Mouse (Mus musculus) adrenal gland, postnatal 36 days (tissue): ENCODE results near the gene March7. TPM values are rescaled to one million over a fixed set of nuclear protein-coding genes. Genes with fewer than 3 reads are reported as not detected.

ENCODE experiments used
- DNase-seq, 2 experiments: peaks; one replicate each; pipeline ENCODE4 v3.0.0; 2021; ENCODE audit warnings: mixed read lengths in 1 of 2
- total RNA-seq, 2 experiments: library from RNA; stranded (reverse); gene quantifications; 2 replicates each; pipeline ENCODE4 v1.2.3; 2021

The March7 gene
- total RNA-seq, 2 experiments from 2014 or later, result 42.6 to 45.2 TPM

DNA sequence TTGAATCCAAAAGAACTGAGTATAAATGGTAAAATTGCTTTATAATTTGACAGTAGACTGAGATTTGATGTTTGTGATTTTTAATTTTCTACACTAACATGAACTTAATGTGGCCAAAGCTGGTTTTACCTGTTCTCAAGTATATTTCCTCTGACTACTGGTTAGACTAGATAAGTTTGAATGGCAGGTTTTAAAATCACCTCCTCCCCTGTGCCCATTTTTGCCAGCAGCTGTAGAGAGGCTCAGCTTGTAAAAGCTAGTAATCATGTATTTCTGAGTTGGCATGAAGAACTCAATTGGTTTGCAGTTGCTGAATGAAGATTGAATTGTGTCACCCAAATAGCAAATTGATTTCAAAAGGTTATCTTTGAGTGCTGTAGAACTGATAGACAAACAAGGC lies 2.8 kb downstream of the March7 start:
- DNase-seq, result no peak

DNA sequence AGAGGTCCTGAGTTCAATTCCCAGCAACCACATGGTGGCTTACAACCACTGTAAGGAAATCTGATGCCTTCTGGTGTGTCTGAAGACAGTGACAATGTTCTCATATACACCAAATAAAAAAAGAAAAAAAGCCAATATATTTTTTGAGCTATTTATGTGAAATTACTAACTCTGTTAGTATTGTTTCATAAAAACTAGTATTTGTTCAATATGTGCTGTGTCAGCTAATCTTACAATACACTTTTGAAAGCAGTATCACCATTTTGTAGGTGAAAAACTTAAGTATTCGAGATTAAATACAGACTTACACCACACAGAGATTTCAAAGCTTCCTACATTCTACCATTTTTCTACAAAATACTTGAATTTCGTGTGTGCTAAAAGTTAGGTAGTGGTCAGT lies 5.0 kb downstream of the March7 start:
- no peak for DNase-seq

DNA sequence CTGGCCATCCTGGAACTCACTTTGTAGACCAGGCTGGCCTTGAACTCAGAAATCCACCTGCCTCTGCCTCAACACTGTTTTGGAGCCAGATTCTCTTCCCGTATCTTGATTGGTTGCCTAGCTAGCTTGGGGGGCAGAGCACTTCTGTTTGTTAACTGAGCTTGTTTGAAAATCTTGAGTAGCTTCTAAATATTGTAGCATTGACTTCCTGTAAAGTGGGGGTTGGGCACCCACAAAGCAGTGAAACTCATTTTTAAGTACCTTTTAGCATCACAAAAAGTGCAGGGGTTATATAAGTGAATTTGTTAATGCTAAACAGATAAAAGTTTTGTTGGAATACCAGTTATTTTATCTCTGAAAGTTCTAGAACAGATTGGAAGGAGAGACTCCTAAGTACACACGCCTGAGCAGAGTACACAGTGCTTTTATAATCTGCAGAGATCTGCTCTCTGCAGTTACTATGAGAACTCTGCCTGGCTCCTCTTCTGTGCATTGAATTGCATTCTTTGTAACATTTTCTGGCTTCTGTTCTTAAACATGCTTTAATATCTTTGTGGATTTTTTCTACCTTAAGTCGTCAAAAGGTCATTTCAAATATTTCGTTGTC lies 7.0 kb downstream of the March7 start:
- DNase-seq, result no peak

DNA sequence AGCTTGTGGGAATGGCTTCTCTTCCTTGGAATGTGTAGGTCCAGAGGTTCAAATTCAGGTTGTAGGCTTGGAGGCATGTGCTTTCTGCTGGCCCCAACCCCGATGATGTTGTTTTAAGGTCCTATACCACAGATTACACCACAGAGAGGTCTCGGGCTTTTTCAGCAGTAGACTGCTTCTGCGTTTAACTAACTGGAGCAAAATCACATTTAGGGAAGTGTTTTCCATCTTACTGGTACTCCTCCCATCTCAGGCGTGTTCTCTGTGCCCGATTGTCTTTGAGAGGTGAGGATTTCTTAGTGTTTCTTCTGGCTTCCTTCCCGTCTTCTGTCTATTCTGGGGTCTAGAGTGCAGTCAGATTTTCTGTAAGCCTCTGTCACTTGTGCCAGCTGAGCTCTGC lies 7.9 kb downstream of the March7 start:
- no peak for DNase-seq

DNA sequence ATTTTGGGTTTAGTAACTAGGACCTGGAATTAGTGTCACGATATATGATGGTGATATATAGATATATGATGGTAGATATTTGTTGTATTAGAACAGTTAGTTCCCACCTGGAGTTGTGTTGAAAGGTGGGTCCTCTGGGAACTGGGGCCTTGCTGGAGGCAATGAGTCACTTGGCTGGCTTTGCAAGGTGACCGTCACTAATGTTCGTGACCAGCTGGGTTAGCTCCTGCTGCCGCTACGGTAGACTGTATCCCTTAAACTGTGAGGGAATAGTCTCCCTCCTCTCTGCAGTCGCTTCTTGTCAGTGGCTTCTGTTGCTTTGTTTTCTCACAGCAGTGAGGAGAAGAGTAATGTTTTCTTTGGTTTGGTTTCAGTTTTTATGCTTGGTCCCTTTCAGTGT lies 11.5 kb downstream of the March7 start:
- peak; percentile 54 to 62 for DNase-seq

DNA sequence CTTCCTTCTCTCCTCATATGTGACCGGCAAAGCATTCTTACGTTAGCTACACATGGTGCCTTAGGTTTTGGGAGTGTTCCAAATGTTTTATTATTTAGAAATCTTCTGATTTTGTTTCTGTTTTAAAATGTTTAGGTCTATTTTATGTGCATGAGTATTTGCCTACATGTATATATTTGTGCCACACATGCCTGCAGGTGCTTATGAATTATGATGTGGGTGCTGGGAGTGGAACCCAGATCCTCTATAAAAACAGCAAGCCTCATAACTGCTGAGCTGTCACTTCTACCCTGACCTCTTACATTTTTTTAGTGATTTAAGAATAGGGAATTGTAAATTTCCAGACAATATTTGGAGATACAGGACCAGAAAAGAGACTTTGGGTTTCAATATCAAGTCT lies 12.3 kb downstream of the March7 start:
- DNase-seq, result no peak

DNA sequence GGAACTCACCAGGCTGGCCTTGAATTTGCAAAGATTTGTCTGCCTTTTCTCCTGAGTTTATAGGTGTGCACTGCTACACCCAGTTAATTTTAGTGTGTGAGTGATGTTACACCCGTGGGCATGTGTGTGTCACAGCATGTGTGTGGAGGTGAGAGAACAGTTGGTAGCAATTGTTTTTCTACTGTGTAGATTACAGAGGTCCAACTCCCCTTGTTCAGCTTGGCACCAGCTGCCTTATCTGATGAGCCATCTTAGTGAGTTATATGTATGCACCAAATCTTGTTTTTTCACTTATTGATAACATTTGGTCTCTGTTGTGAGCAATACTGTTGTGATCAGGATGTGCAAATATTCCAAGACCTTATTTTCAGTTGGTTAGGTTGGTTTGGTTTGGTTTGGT lies 13.8 kb downstream of the March7 start:
- no peak for DNase-seq

DNA sequence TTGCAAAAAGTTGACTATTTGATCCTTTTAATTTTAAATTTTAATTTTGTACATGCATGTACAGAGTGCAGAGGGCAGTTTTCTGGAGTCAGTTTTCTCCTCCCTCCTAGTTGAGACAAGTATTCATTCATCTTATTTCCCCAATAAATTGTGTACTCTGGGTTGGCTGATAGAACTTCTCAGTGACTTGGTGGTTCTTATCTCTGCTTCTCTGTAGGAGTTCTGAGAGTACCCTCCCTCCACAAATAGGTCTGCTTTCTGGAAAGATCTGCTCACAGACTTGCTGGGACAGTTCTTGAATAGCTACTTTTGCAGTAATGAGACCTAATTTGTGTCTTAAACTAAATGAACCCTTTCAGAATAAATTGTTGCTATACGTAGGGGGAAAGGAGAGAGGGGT lies 18.8 kb downstream of the March7 start:
- no peak for DNase-seq

DNA sequence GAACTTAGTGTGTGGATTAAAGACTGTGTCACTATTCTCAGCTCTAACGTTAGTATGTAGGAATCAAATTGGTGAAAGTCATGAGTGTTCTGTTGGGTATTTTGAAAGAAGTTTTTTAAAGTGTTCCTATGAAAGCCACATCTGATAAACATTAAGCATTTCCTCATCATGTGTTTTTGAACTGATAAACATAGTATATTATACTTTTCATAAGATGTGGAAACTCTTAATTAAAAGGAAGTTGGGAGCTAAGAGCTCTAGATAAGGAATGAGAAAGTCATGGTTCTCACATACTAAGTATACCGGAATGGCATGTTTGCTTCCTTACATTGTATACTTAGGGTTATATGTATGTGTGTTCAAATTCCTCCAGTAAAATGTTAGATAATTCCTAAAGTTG lies 20.7 kb downstream of the March7 start:
- no peak for DNase-seq

DNA sequence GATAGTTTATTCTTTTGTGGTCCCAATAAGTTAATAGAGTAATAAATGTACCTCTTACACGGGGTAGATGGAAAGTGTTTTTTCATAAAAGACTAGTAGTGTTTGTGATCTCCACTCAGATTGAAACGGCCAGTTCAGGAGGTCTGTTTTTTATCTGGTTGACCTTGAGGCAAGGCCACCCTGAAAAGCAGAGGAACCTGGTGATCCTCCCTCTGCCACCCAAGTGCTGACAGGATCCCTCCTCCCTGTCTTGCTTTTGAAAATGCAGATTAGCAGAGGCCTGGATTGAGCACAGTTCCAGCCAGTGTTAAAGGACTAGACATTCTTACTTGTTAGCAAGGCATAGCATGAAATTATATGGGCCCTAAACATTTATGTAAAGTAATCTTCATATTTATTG lies 23.5 kb downstream of the March7 start:
- peak; percentile 38 to 61 for DNase-seq

DNA sequence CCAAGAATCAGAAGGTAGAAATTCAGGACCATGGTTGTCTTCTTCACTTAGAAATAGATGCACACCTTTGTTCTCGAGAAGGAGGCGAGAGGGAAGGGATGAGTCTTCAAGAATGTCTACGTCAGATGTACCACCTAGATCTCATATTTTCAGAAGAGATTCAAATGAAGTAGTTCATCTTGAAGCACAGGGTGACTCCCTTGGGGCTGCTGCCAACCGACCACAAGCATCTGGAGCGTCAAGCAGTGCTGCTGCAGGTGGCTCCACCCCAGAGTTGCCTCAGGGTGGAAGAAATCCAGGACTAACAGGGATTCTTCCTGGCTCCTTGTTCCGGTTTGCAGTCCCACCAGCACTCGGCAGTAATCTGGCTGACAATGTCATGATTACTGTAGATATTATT lies 24.8 kb downstream of the March7 start:
- DNase-seq, result no peak

DNA sequence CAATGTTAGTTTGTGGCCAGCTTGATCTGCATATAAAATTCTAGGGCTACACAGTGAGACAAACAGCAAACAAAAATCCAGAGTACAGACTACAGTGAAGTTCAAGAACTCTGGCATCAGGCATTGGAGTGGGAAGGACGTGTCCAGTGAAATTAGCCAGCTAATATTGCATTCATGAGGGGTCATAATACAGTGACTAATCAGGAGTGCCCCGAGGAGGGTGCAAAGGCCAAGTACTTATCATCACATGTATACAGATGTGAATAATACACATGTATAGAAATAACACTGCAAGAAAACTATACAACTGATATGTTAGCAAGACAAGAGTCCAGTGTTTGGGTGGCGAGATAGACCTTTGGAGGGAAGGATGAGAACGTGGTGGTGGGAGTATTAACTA lies 43.1 kb downstream of the March7 start:
- no peak for DNase-seq

DNA sequence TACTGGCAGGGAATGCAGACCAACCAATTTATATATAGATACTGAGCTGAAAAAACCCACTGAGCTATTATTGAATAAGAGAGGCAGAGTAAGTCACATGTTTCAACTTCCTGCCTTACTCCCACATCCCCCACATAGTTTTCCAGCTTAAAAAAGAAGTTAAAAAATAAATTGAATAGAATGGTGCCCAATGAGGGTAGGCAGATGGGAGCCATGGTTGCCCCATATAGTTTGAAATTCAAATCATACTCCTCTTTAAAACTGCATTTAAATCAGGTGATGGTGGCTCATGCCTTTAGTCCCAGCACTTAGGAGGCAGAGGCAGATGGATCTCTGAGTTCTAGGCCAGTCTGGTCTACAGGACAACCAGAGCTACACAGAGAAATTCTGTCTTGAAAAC lies 43.8 kb downstream of the March7 start:
- DNase-seq, result no peak

DNA sequence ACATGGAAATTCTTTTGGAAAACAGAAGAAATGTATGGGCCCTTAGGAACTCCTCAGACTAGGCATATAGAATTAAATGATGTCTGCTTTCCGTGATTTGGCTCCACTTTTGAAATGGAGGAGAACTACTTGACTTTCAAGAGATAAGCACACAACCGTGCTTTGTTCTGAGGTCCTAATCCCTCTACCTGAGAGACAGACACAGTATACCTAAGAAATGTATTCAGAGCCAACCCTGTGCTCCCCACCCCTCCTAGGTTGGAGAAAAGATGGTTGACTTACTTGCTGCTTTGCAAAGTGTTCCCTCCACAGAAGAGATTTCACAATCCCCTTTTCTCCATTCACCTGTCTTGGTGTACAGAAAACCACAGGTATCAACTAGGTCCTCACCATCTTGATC lies 47.1 kb downstream of the March7 start:
- DNase-seq, result no peak

DNA sequence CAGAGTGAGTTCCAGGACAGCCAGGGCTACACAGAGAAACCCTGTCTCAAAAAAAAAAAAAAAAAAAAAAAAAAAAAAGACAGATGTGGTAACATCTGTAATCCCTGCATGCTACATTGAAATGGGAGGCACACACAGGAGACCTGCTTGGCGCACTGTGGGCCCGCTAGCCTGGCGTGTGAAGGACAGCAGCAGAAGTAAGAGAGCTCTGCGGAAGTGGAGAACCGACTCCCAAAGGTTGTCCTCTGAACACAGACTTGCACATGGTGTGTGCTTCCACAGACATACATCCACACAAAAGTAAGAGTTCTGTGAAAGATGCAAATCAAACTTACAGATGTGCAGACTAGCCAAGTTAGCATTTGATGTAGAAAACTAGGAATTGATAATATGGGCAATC lies 49.5 kb downstream of the March7 start:
- DNase-seq, result no peak

DNA sequence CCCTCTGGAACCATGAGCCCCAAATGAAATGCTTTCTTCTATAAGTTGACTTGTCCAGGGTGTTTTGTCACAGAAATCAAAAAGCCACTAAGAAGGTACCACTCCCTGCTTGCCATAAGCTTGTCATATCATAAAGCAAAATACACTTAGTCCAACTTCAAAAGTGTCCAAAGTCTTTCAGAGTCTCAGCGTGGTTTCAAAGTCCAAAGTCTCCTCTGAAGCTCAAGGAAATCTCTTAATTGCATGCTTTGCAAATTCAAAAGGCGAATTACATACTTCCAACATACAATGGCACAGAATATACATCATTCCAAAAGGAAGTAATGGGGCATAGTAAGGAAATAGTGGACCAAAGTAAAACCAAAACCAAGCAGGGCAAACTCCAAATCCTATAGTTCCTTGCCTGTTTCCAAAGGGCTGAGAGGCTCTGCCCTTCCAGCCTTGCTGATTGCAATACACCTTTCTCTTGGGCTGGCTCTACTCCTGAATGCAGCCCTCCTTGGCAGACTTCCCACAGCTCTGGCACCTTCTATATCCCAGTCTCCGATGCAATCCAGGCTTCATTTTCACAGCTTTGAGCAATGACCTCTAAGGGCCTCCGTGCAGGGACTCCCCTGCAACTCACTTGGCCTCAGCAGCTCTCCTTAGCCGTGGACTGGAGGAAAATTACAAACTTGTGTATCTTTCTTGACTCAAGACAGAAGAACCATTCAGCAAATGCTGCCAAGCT lies 51.1 kb downstream of the March7 start:
- peak; percentile 3 to 25 for DNase-seq

DNA sequence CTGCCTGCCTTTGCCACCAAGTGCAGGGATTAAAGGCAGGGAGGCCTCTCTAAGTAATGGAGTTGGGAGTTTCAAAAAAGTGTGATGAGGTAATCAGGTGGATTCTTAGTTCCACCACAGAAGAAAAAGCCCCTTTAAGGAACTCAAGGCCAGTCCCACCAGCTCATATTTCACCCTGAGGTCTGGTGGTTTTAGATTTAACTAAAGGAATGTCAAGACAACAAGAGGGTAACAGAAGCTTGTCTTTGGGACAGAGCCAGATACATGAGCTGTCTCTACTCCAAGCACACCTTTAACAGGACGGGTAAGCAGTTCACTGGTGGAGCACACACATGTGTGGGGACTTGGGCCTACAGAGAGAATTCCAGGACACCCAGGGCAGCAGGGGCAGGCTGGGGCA lies 57.9 kb downstream of the March7 start:
- no peak for DNase-seq

DNA sequence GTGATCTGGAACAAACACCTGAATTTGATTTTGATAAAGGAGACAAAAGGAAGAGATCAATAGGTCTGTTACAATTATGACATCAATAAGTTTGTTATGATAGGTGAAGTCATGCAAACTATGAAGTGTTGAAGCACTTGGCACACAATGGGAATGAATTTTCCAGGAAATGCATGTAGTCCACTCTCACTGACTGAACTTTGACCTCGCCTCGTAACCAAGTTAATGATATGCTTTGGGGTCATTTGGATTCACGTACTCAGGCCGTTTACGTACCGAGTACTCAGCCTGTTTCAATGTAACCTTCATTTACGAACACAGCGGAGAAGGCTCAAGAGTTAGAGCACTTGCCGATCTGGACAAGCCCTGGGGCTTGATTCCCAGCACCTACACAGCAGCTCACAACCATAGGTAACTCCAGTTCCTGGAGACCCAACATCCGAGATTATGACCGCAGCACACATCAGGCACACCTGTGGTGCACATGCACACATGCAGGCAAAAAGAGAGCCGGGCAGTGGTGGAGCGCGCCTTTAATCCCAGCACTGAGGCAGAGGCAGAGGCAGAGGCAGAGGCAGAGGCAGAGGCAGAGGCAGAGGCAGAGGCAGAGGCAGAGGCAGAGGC lies 60.3 kb downstream of the March7 start:
- DNase-seq, result no peak

DNA sequence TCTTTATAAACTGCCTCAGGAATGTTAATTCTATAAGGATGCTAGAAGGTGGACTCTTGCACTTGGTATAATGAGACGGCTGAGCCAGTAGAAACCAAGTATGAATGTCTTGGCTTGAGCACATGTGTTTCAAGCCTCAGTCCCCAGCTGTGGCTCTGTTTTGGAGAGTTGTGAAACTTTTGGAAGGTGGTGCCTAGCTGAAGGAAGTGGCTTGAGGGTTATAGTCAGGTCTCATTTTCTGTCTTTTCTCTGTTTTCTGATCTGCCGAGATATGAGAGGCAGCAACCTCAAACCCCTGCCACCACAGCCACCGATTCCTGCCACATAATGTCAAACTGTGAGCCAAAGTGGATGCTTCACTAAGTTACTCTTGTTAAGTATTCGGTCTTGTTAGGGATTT lies 68.9 kb downstream of the March7 start:
- no peak for DNase-seq

DNA sequence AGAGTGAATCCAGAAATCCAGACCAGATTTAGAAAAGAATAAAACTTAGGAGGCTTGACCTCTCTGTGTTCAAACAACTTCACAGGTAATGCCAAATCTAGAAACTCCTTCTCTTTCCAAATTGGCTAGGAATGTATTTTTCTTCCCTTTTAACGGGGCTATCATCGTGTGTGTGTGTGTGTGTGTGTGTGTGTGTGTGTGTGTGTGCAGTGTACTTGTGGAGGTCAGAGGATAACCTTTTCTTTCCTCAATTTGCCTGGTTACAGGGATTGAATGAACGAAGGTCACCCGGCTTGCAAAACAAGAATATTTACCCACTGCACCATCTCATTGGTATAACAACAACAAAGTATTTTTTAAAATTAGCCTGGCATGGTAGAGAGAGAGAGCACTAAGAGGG lies 72.9 kb downstream of the March7 start:
- DNase-seq, result no peak

DNA sequence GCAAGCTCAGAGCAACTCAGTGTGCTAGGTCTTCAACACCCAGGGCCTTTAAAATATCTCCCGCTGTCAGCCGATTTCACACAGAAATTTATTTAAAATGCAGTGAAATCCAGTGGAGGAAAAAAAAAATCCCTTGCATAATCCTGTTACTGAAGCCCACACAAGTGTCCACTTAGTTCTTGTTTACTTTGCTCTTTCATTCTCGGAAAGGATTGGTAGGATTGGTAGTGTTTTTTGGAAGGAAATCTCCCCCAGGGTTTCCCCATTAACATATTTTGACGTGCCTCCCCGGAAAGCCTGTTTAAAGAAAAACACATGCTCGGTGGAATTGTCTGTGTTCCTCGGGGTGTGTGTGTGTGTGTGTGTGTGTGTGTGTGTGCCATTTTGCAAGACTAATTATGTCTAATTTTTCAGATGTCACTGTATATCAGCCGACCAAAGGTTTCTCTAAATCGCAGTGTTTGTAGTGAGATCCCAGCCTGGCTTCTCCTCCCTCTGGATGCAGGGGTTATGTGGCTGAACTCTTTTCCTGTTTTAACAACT lies 73.6 kb downstream of the March7 start:
- DNase-seq, result no peak

DNA sequence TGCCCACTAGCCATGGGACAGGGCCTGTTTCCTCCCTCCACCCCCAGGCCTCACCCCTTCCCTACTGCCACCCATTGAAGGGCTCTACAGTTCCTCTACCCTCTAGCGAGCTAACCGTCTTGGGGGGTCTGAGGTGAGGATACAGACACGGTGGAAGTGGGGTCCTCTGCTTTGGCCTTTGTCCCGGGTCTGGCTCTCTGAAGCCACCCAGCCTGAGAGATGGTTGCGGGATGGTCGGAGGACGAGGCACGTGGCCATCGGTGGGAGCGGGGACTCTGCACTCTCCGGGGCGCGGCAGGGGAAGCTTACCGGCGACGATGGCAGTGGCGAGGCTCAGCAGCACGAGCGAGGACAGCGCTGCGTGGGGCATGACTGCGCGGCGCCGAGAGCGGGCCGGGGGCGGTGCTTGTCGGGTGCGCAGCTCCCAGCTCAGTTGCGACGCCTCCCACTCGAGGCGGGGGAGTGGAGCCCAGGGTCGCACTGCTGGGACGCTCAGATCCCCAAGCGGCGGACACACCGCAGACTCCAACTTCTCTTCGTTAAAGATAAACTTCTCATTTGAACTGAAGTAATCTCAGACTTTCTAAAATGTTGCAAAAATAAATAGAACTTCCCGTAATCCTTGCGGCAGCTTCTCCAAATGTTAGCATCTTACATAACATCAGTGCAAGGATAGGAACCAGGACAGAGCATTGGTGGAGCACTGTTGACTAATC lies 74.2 kb downstream of the March7 start:
- peak; percentile 85 to 90 for DNase-seq

DNA sequence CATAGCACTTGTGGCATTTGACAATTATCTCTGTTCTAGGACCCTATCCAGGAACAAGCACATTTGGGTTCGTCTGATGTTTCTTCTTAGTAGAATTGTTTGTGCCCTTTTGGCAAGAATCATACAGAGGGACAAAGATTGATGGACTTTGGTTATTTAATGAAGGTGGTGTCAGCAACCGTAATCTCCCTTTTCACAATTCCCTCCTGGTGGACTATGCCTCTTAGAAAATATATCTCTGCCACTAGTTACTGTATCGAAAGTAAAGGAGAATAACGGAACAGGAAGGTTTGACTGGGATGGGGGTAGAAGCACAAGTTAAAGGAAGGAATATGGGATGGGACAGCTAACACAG lies 74.8 kb downstream of the March7 start, which contains the start of gene Cd302:
Gene Cd302 (minus strand): TSS at position 22 of the 355 bp plus-strand sequence.
- DNase-seq, result no peak
